Mouse (Mus musculus) fibroblast of lung, adult 2 months (primary cell): Measurements from ENCODE around the gene Trp53.
"Not testable (repeated sequence)": the region's sequence is repeated elsewhere in the genome, so short reads cannot be mapped to it uniquely, and the experiment has no call there.

Experiments
- DNase-seq: peaks from one replicate; pipeline ENCODE4 v3.0.0-alpha.2; 2011; ENCODE audit warnings: low read depth

Gene Trp53

DNA sequence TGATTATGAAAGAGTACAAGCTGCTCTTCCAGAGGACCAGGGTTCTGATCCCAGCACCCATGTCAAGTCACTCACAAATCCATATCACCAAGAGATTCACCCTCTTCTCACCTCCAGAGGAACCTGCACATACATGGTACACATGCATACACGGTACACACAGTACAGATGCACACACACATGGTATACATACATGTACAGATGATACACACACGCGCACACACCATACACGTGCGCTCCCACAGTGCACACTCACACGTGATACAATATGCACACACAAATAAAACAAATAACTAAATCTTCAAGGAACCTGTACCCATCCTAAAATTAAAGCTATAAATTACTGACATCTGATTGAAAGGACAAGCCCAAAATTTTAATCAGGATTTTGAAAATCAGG lies 14.7 kb downstream of the Trp53 start:
- DNase-seq: no peak

DNA sequence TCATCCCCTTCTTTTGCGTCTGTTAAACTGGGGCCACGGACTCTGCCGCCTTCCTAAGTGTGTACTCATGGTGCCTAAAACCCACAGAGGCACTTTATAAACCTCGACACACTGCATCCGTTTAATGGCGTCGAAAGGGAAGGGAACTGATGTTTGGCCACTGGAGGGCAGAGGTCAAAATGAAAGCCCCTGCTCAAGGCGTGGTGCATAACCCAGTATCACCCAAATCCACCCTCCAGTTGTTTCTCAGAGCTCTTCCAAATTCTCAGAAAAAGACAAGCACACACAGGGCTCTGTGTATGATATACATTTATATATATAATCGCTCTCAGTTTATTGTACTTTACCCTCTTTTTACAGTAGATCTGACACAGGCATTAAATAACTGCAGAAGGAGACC lies 19.3 kb downstream of the Trp53 start:
- DNase-seq: no peak

DNA sequence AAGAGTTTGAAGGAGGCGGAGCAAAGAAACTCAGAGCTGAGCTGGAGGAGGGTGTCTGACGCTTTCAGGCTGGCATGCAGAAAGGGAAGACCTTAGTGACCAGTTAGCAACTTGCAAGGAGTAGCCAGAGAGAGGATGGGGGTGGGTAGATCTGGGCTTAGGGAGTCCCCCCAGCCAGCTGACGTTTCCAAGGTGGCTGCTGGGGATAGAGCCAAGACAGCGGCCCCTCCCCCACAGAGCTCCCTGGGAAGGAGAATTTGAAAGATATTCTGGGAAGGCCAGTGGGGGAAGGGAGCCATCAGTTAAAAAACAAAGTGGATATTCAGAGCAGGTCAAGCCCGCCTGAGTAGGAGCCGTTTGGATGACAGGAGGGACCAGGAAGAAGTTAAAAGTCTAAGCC lies 19.9 kb downstream of the Trp53 start:
- no peak for DNase-seq

DNA sequence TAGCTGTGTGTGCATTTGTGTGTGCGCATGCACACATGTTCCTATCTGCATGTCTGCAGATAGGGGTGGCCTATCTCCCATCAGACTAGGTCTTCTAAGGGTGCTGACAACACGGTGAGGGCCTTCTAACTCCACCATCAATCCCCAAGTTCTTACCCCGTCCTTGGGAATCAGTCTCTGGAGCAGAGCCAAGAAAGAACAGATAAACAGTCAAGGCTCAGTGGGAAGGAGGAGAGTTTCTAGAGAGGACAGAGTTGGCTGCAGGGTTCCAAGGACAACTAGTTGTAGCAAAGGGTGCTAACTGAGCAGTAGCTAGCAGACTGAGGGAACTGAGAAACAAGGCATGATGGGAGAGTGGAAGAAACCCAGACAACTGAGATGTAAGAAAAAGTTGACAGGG lies 21.6 kb downstream of the Trp53 start:
- DNase-seq: no peak

DNA sequence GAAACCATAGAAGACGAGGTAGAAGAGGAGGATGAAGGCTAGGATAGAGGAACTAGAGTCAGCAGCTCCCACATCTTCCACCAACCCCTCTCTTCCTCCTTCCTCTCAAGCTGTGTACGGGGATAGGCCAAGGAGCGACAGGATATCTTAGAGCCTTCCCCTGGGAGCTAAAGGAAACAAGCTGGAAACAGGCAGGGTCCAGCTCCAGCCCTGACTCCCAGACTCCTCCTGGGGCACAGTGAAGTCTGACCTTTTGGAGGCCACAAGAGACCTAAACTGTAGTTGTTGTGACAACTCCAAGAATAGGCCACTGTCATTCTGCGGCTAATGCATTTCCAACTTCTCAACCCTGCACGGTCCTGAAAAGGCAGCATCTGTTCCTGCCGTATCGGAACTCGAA lies 23.4 kb downstream of the Trp53 start:
- no peak for DNase-seq

DNA sequence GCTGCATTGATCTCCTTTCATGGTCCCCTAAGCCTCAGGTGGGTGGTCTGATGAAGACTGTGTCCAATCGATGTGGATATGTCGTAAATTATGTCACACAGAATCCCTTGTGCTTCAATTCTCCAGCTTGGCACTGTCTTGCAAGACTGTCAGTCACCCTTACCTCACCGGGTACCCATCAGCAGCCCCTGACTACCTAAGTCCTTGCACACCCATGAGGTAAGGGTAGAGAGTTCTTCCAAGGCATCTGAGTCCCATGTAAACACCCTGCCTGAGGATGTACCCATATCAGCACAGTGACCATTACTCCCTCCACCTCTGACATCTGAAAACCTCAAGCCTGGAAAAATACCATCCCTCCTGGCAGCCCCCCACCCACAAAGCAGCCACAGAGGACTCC lies 24.2 kb downstream of the Trp53 start:
- no peak for DNase-seq

DNA sequence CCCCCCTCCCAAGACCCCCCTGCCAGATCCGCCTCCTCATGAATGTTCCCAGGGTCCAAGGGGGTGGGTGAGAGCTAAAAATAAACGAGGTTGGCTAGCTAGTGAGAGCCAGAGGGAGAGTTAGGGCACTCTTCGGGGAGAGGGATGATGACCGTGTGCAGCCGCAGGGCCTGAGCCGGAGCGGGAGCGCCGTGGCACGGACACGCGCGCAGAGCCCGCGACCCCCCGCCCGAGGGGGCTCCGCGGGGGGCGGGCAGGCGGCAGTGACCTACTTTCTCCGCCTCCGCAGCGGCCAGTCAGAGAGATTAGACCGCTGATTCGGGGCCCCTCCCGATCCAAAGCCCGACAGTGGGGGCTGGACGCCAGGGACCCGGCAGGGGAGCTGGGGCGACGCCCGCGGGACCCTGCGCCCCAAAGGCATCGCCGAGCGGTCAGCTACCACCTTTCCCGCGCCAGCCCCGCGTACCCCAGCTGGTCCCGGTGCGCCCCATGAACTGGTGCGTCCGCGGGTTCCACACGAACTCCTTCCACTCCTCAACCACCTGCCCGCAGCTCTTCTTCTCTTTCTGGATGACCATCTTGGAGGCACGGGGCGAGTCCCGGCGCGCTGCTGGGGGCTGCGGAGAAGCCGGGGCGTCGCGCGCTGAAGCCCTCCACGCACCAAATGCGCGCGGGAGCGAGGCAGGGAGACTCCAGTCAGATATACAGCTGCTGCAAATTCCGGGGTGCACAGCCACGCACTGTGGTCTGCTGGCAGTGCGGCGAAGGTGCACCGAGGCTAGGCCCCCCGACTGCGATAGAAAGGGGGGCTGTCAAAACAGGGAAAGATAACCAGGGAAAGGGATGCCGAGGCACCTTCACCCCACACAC lies 24.9 kb downstream of the Trp53 start:
- DNase-seq: no peak

DNA sequence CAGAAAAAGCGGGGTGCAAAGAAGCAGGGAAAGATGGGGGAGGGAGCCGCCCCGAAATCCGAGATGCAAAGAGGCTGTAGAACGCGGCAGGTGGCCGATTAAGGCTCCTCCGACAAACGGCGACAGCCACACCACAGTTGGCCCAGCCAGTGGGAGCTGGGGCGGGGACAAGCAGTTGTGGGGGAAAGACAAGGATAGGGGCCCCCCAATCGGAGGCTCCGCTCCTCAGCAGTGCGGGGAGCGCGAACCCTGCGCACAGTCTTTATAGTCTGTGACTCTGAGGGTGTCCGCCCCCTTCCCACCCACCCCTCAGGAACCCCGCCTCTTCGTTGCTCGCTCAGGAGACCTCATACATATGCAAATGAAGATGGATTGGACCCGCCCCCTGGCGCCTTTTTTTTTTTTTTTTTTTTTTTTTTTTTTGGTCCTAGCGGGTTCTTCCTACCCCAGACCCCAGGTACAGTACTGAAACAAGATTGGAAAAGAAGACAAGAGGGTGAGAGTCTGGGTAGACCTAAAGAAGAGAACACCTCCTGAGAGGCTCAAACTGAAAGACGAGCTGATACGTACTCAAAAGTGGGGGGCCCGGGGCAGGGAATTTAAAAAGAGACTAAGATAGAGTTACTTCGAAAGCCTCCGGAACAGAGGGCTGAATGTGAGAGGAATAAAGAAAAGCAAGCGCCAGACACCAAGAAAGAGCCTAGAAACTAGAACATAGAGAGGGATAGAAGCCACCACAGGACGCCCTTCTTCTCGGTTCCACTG lies 25.7 kb downstream of the Trp53 start, which contains the start of gene Atp1b2:
Gene Atp1b2 (minus strand): TSS at position 217 of the 765 bp plus-strand sequence.
- DNase-seq: no peak

DNA sequence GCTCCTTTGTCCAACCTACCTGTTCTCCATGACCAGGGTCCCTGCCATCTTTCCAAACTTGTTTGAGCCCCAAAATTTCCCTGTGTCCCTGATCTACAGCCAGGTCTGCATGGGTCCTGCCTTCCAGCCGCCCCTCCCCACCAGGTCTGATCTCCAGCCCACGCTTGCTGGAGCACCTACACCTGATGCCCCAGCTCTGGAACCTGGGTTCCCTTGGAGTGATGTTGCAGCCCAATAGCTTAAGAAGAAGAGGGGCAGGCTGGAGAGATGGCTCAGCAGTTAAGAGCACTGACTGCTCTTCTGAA lies 26.3 kb downstream of the Trp53 start:
- DNase-seq: no peak

DNA sequence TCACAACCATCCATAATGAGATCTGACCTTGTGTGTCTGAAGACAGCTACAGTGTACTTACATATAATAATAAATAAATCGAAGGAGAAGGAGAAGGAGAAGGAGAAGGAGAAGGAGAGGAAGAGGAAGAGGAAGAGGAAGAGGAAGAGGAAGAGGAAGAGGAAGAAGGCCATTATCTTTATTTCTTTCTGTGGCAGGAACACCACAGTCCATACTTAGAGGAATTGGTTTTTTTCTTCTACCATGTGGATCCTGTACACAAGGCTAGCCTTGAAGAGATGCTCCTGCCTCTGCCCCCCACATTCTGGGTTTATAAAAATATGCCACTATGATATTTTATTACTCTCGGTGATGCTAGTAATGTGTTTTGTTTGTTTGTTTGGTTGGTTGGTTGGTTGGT lies 26.7 kb downstream of the Trp53 start:
- no peak for DNase-seq

DNA sequence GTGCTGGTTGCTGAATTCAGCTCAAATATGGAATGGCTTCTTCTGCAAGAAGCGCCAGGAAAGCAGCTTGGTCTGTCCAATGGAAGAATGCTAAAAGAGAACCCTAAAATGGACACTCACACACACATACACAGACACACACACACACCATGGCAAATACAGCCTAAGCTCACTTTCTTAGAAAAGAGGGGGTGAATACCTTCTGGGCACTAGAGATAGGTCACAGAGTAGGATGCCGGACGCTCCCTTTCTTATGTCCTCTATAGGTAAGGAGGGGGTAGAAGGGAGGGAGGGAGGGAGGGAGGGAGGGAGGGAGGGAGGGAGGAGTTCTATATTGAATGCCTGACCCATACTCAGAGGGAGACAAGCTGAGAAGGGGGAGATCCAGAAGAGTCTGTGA lies 28.4 kb downstream of the Trp53 start:
- DNase-seq: no peak

DNA sequence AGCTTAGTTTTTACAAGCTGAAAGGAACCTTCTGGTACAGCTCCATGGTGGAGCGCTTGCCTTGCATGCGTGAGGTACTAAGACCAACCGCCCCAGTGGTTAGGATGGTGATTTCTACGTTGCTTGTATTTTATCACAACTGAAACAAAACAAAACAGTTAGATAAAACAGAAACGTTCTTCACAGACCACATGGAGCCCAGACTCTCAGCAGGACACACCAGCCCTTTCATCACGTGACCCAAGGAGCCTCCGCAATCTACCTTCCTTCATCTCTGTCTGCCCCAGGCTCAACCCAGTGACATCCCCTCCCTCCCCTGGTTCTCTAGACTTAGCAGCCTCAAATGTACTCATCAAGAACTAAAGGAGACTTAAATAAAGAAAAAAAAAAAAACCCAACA lies 29.3 kb downstream of the Trp53 start:
- no peak for DNase-seq

DNA sequence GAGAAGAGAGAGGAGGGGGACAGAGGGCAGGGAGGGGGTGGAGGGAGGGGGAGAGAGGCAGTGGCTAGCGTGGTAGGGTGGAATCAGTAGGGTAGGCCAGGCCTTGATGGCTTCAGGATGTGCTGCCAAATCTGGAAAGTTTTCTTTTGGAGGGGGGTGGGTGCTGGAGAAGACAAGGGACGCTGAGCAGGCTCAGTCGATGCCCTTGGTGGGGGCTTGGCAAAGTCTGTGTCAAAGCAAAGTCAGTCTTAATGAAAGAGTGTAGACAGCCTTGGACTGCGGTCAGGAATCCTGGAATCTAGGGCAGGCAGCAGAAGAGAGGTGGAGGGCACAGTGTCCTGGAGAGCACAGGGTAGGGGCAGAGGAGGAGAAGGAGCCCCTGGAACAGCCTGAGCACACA lies 30.7 kb downstream of the Trp53 start:
- no peak for DNase-seq

DNA sequence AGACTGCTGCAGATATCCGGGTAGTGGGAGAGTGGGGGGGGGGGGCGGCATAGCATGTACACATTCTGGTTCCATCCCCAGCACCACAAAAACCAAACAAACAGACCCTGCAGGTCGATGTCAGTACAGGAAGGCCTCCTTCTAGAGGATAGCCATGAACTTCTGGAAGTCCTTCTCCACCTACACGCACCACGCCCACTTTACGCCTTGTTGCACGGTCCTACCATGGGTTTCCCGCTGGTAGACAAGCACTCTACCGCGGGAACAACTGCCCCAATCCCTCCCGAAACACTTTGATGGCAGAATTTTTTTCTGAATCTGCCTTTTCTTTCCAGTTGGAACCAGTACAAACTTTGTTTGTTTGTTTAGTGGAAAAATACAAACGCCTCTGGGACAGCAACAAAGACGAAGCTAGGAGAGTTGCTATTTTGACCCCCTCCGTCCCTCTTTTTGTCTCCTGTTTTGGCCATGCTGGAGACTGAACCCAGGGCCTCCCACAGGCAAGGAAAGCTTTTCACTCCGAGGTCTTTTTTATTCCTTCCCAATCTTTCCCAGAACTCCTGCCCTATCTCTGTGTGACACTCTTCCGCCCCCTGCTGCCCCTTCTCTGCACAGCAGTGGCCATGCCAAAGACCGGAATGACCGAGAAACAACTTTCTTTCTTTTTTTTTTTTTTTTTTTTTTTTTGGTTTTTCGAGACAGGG lies 33.5 kb downstream of the Trp53 start:
- peak; percentile 73 for DNase-seq

DNA sequence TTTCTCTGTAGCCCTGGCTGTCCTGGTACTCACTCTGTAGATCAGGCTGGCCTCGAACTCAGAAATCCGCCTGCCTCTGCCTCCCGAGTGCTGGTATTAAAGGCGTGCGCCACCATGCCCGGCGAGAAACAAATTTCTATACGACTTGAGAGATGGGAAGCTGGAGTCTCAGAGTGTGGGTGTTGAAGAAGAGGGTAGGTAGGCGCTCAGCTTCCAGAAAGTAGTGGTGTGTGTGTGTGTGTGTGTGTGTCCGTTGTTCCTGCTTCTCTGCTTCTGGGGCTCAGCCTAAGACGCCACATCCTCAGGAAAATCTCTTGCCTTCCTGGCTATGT lies 34.1 kb downstream of the Trp53 start:
- DNase-seq: not testable (repeated sequence)

DNA sequence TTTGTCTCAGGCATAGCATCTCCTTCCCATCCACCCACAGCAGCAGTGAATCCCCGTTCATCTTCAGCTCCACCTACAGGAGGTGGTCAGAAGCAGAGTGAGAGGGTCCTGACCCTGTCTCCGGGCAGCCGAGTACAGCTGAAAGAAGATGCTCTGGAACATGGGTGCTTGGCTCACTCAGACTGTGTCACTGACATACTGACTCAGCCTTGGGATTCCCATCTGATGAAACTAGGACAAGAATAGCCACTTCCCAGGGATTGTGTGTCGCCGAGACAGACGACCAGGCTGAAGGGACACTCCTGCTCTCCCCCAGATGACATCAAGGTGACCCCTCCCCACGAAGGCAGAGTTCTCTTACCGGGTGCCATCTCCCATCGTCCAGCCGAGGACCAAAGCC lies 36.6 kb downstream of the Trp53 start:
- no peak for DNase-seq

DNA sequence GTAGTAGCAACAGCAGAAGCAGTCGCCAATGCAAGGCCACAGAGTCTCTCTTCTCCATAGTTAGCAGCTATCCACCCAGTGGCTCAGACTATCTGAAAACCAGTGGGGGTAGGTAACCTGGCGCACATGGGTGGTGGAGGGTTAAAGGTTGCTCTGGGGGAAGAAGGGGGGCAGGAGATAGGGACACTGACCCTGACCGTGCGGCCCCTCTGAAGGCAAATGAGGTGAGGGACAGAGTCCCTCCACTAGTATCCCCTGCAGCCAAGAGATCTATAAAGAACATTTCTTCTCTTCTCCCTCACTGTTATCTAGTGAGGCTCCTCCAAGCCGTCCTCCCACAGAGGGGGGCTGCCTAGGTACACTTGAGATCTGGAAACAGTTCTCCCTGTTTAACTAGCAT lies 37.6 kb downstream of the Trp53 start, which contains the start of gene Shbg:
Gene Shbg (minus strand): TSS at position 101 of the 400 bp plus-strand sequence.
- no peak for DNase-seq

DNA sequence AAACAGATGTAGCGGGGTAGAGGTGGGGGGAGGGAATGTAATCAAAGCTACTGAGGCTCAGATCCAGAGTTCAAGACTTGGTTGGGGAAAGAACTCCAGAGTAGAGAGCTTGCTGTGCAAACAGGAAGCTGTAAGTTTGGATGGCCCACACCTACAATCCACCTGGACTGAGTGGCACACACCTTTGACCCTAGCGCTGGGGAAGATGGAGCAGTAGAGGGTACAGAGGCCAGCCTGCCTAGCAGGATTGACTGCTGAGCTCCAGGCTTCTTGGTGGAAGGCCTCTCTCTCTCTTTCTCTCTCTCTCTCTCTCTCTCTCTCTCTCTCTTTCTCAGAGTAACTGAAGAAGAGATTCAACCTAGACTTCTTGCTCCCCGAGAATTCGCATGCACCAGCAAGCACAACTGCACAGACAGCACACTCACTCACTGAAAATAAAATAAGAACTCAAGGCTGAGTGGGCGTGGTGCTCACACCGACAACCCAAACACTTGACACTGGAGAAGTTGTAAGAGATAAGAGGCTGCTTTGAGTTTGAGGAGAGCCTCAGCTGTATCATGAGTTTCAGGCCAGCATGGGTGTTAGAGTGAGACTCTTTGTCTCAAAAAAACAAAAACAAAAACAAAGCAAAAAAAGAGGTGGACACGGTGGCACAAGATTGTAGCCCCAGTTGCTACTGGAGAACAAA lies 40.4 kb downstream of the Trp53 start:
- no peak for DNase-seq

DNA sequence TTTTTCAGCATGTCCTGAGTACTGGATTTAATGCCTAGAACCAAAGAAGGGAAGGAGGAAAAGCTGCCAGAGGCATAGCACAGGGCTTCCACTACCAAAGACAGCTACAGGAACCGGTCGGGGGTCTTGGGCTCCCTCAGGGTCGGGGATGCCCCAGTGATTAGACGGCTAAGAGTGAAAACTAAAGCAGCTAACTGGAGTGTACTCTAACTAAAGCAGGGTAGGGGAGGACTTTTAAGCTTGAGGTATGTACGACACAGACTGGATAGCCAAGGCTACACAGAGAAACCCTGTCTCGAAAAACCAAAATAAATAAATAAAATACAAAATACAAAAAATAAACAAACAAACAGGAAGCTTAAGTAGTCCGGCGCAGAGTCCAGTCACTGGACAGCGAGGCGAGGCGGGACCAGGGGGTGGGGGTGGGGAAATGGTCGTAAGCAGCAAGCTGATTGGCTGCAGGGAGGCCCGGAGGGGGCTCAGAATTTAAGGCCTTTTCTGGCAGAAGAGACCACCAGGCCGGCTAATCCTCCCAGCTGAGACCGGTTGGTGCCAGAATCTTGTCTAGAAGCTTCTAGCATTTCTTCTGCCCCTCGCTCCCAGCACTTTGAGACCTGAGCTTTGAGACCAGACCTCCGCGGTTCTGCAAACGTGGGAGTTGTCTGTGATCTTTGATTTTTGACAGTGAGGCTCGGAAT lies 41.6 kb downstream of the Trp53 start, which contains the start of gene Sat2:
Gene Sat2 (plus strand): TSS at position 454 of the 698 bp plus-strand sequence.
- no peak for DNase-seq

DNA sequence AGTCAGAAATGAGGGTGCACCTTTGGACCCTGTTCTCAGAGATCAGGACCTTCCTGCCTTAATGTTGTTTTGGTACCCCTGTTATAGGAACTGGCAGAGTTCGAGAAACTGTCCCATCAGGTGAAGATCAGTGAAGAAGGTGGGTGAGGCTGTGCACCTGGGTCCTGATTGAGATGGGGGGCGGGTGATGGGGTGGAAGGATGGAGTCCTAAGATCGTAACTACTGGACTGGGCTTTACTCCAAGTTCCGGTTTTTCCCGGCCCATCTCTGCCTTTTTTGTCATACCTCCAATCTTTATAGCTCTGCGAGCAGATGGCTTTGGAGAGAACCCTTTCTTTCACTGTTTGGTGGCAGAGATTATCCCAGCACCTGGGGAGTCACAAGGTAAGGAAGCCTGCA lies 42.2 kb downstream of the Trp53 start:
- DNase-seq: no peak

DNA sequence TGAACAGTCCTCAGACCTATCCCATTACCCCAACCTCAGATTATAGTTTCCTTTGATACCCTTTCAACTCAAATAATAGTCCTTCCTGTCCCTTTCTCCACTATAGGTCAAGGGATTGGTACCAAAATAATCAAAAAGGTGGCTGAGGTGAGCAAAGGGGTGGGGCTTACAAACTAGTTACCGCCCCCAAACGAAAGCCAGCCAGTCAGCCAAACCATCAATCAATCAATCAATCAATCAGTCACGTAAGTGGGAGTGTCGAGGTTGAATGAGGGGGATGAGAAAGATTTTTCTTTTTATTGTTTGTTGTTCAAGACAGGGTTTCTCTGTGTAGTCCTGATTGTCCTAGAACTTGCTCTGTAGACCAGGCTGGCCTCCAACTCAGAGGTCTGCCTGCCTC lies 42.8 kb downstream of the Trp53 start:
- no peak for DNase-seq

DNA sequence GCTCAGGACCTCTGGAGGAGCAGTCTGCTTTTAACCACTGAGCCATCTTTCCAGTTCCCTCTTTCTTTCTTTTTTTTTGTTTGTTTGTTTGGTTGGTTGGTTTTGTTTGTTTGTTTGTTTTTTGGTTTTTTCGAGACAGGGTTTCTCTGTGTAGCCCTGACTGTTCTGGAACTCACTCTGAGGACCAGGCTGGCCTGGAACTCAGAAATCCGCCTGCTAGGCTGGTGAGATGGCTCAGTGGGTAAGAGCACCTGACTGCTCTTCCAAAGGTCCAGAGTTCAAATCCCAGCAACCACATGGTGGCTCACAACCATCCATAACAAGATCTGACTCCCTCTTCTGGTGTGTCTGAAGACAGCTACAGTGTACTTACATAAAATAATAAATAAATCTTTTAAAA lies 44.2 kb downstream of the Trp53 start:
- DNase-seq: not testable (repeated sequence)
